Mouse (Mus musculus) midbrain, embryonic 16.5 days (tissue): ENCODE measurements around the gene Mtg1. TPM values are rescaled to one million over a fixed set of nuclear protein-coding genes. Genes with fewer than 3 reads are reported as not detected.

ENCODE experiments used
- ATAC-seq: fragments of 200-750 bp; cut with Nextera tagmentation; 2 replicates; pipeline ENCODE4 v1.8.0; 2017; ENCODE audit warnings: moderate TSS enrichment
- H3K27ac ChIP-seq: fragments of 300-500 bp; sonication (generic); 2 replicates; pipeline ENCODE4 v1.5.1; 2014; ENCODE audit warnings: mild to moderate bottlenecking, low read length, mixed read lengths
- H3K27me3 ChIP-seq: fragments of 300-500 bp; sonication (generic); 2 replicates; pipeline ENCODE4 v1.6.1; 2014; ENCODE audit warnings: low read depth, low read length, mixed read lengths; ENCODE audit not compliant: control insufficient read depth, insufficient read depth
- H3K36me3 ChIP-seq: fragments of 300-500 bp; sonication (generic); 2 replicates; pipeline ENCODE4 v1.6.1; 2014; ENCODE audit warnings: mild to moderate bottlenecking, low read length, moderate library complexity, mixed read lengths; ENCODE audit not compliant: control insufficient read depth, insufficient read depth
- H3K4me1 ChIP-seq: fragments of 300-500 bp; sonication (generic); 2 replicates; pipeline ENCODE4 v1.6.1; 2014; ENCODE audit warnings: mild to moderate bottlenecking, low read length, mixed read lengths; ENCODE audit not compliant: control insufficient read depth, insufficient read depth
- H3K4me2 ChIP-seq: fragments of 300-500 bp; sonication (generic); 2 replicates; pipeline ENCODE4 v1.6.1; 2014; ENCODE audit warnings: mild to moderate bottlenecking, low read length, mixed read lengths
- H3K4me3 ChIP-seq: fragments of 300-500 bp; sonication (generic); 2 replicates; pipeline ENCODE4 v1.5.1; 2014; ENCODE audit warnings: low read depth, mild to moderate bottlenecking, low read length, moderate library complexity, mixed read lengths
- H3K9ac ChIP-seq: fragments of 300-500 bp; sonication (generic); 2 replicates; pipeline ENCODE4 v1.6.1; 2014; ENCODE audit warnings: low read depth, low read length, mixed read lengths
- H3K9me3 ChIP-seq: fragments of 300-500 bp; sonication (generic); replicated peaks from 2 replicates; pipeline ENCODE4 v1.6.1; 2014; ENCODE audit warnings: mild to moderate bottlenecking, low read length, mixed read lengths; ENCODE audit not compliant: control insufficient read depth, poor library complexity, severe bottlenecking
- WGBS: fragments of 180-500 bp; shearing (Covaris S2); extraction: QIAGEN DNeasy Blood & Tissue Kit; methylation state at CpG from one replicate; pipeline ENCODE4 v1.1.7; 2014; 5-methylcytosine and 5-hydroxymethylcytosine counted together
- polyA plus RNA-seq: library from polyadenylated mRNA; unstranded; fragments of >200 nt; fragmentation: Nextera tagmentation; extraction: Ambion mirVana; gene quantifications from 2 replicates; pipeline ENCODE4 v1.2.1, GENCODE M21; 2015

The Mtg1 gene
- polyA plus RNA-seq, 1 experiment from 2014 or later = 32.6 TPM

DNA sequence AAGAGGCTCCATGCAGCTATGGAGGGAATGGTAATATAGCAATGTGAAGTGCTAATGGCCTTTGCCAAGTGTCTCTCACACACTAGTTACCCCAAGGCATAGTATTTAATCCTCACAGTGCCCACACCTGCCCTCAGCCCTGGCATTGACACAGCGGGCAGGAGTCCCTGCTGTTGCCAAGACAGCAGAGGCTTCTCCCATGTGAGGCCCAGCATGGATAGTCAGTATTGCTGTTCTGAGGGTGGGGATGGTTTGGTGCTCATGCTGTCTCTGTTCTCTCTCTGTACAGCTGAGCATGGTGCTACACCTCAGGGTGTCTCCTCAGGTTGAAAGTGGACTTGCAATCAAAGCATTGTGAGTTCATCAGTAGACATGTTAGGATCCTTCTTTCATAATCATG is 53.1 kb downstream of the Mtg1 start:
- Histone ChIP-seq H3K4me3 (no peak overlapping the region), H3K9ac (no peak overlapping the region), H3K4me2 (no peak overlapping the region), H3K36me3 (no peaks in the 10 kb centered on the region), H3K9me3 (no peaks in the 10 kb centered on the region), H3K27ac (no peak overlapping the region), H3K27me3 (no peaks in the 10 kb centered on the region), H3K4me1 (no peaks in the 10 kb centered on the region)
- WGBS = 100% methylated on average over 1 of the region's 1 CpGs
- no peak for ATAC-seq

DNA sequence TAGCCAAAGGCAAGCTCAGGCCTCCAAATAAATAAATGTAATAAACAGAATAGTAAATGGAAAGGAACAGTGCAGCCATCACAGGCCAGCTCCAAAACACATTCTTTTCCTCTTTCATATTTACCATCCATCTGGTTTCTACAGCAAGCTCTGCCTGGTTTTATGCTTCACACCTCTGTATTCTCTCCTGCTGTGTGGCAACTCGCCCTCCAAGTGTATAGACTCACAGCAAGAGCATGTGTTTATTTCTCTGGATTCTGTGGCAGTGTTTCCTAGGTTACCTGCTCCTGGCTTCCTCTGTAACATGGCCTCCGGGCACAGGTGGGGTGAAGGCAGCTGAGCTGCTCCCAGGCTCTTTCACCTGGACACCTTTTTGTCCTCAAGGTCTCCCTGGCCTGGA is 55.1 kb downstream of the Mtg1 start:
- no peak overlapping the region for H3K9ac ChIP-seq
- no peaks in the 10 kb centered on the region for H3K9me3 ChIP-seq
- H3K4me3 ChIP-seq = no peak overlapping the region
- H3K36me3 ChIP-seq = no peaks in the 10 kb centered on the region
- H3K4me2 ChIP-seq = no peak overlapping the region
- no peak for ATAC-seq
- 57% methylated on average over 2 of the region's 2 CpGs for WGBS
- H3K4me1 ChIP-seq = no peaks in the 10 kb centered on the region
- no peaks in the 10 kb centered on the region for H3K27me3 ChIP-seq
- H3K27ac ChIP-seq = no peak overlapping the region

DNA sequence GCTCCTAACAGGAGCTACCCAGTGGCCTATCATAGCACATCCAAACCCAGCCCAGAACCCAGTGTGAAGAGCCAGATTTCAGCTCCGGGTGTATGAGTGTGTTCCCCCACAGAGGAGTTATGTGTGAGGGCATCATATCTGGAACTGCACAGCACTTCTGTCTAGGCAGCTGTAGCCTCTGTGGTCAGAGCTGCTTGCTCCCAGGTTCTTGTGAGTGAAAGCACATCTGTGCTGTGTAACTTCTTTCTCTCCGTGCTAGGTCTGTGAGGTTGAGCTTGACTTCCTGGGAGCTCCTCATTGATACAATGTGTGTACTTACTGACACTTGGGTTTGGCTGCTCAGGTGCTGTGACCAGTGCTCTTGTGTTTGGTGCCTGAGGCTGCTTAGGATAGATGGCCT is 55.5 kb downstream of the Mtg1 start:
- 80% methylated on average over 2 of the region's 2 CpGs for WGBS
- Histone ChIP-seq H3K9me3 (no peaks in the 10 kb centered on the region), H3K27ac (no peak overlapping the region), H3K4me3 (no peak overlapping the region), H3K36me3 (no peaks in the 10 kb centered on the region), H3K4me1 (no peaks in the 10 kb centered on the region), H3K9ac (no peak overlapping the region), H3K4me2 (no peak overlapping the region), H3K27me3 (no peaks in the 10 kb centered on the region)
- ATAC-seq = no peak

DNA sequence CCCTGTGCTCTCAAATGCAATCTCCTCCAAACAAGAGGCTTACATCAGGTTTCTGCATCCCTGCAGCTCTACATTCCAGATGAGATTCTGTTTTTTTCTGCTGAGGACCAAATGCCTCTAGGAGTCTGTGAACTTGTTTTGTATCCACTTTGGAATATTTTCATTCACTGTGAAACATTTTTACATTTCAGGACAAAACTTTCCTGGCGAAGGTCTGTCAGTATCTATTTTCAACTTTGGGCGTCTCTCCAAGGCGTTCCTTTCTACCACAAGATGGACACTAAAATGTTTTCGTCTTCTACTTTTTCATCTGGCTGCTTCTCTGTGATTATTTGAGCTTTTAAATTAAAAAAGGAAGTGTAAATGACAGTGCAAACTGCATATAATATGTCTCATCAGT is 56.7 kb downstream of the Mtg1 start:
- Histone ChIP-seq H3K4me1 (no peaks in the 10 kb centered on the region), H3K36me3 (no peaks in the 10 kb centered on the region), H3K4me2 (no peak overlapping the region), H3K9me3 (no peaks in the 10 kb centered on the region), H3K27me3 (no peaks in the 10 kb centered on the region), H3K9ac (no peak overlapping the region), H3K4me3 (no peak overlapping the region), H3K27ac (no peak overlapping the region)
- 89% methylated on average over 4 of the region's 4 CpGs for WGBS
- ATAC-seq = no peak

DNA sequence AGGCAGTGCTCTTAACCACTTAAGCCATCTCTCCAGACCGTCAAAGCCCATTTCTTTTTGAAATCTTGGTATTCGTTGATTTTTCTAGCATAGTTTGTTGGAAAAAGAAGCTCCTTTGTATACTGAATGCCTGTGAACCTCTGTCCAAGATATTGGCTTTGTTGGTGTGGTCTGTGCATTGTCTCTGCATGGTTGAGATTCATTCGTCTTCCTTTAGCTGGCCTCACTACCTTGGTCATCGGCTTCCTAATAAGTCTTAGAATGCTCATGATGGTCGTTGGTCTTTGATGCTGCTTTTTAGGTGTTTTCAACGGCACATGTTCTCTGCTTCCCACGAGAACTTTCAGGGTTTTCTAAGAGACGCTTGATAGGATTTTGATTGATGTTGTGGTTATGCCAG is 58.6 kb downstream of the Mtg1 start:
- no peaks in the 10 kb centered on the region for H3K36me3 ChIP-seq
- no peaks in the 10 kb centered on the region for H3K27me3 ChIP-seq
- WGBS = 83% methylated on average over 8 of the region's 8 CpGs
- no peak overlapping the region for H3K4me3 ChIP-seq
- H3K4me1 ChIP-seq = no peaks in the 10 kb centered on the region
- H3K4me2 ChIP-seq = no peak overlapping the region
- no peak overlapping the region for H3K9ac ChIP-seq
- ATAC-seq = no peak
- no peaks in the 10 kb centered on the region for H3K9me3 ChIP-seq
- H3K27ac ChIP-seq = no peak overlapping the region

Other genes with a start within 250 kb of the Mtg1 start
- gene Kndc1, start 242.9 kb upstream of the Mtg1 start, polyA plus RNA-seq = 22.5 and 23.6 TPM in 2 replicates
- gene Utf1, start 193.8 kb upstream of the Mtg1 start, polyA plus RNA-seq = not detected in 2 replicates
- gene 6430531B16Rik, start 158.8 kb upstream of the Mtg1 start, polyA plus RNA-seq = 0.95 and 1.0 TPM in 2 replicates
- gene Adam8, start 145.0 kb upstream of the Mtg1 start, polyA plus RNA-seq = 3.0 and 3.9 TPM in 2 replicates
- 55.9 and 56.5 TPM in 2 replicates for gene Zfp511, start 101.2 kb upstream of the Mtg1 start, polyA plus RNA-seq
- gene Tubgcp2, start 100.9 kb upstream of the Mtg1 start, polyA plus RNA-seq = 58.0 and 61.0 TPM in 2 replicates
- 0.45 and 0.55 TPM in 2 replicates for gene Msx3, start 88.5 kb upstream of the Mtg1 start, polyA plus RNA-seq
- 299 and 401 TPM in 2 replicates for gene Caly, start 55.0 kb upstream of the Mtg1 start, polyA plus RNA-seq
- not detected in 2 replicates for gene Prap1, start 44.2 kb upstream of the Mtg1 start, polyA plus RNA-seq
- 32.2 and 33.3 TPM in 2 replicates for gene Fuom, start 35.1 kb upstream of the Mtg1 start, polyA plus RNA-seq
- 6.7 and 8.3 TPM in 2 replicates for gene Paox, start 21.8 kb upstream of the Mtg1 start, polyA plus RNA-seq
- 111 TPM in 2 replicates for gene Echs1, start 21.1 kb upstream of the Mtg1 start, polyA plus RNA-seq
- 26.7 and 29.2 TPM in 2 replicates for gene Sprn, start 17.3 kb downstream of the Mtg1 start, polyA plus RNA-seq
- not detected in 2 replicates for gene Olfr522, start 27.2 kb downstream of the Mtg1 start, polyA plus RNA-seq
- gene Olfr523, start 35.7 kb downstream of the Mtg1 start, polyA plus RNA-seq = not detected in 2 replicates
- not detected in 2 replicates for gene Olfr524, start 68.4 kb downstream of the Mtg1 start, polyA plus RNA-seq
- gene Cd163l1, start 80.7 kb downstream of the Mtg1 start, polyA plus RNA-seq = not detected in 2 replicates
- not detected in 2 replicates for gene 5830411N06Rik, start 109.7 kb downstream of the Mtg1 start, polyA plus RNA-seq
- not detected in 2 replicates for gene Olfr525, start 183.3 kb downstream of the Mtg1 start, polyA plus RNA-seq
- gene Olfr527, start 196.5 kb downstream of the Mtg1 start, polyA plus RNA-seq = not detected in 2 replicates
- not detected in 2 replicates for gene Olfr60, start 224.1 kb downstream of the Mtg1 start, polyA plus RNA-seq
- not detected in 2 replicates for gene Olfr530, start 238.8 kb downstream of the Mtg1 start, polyA plus RNA-seq